Mouse (Mus musculus) cortical plate, adult 2 months (tissue): ENCODE data around the gene Olfr412.

ENCODE experiments used
- CTCF ChIP-seq: fragments of 200-500 bp; IDR thresholded peaks from 2 replicates; pipeline ENCODE4 v1.5.1; 2011; ENCODE audit warnings: mild to moderate bottlenecking, control low read depth, low read length; ENCODE audit not compliant: insufficient read depth; ENCODE audit errors: extremely low read depth
- POLR2A ChIP-seq: fragments of 200-500 bp; IDR thresholded peaks from 2 replicates; pipeline ENCODE4 v1.6.1; 2011; ENCODE audit warnings: mild to moderate bottlenecking, low read length, control low read depth; ENCODE audit not compliant: insufficient read depth; ENCODE audit errors: extremely low read depth

DNA sequence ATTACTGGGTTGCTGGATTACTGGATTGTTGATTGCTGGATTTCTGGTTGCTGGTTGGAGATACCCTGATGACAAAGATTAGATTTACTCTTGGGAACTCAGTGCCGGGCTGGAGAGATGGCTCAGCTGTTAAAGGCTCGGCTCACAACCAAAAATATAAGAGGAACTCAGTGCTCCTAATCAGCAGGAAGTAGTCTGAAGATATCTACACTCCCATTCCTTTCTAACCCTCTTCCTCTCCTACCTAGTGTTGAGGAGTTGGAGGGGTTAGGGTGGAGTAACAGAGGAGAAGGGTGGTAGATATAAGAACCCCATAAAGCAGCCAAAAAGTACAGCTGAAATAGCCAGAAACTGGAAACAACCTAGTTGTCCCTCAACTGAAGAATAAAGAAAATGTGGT is 35.8 kb upstream of the Olfr412 start:
- TF ChIP-seq CTCF: no peak
- TF ChIP-seq POLR2A: no peak
